Mouse (Mus musculus): Measurements from ENCODE around the gene Abcd2.

GRCm38 (mm10) chr15:91192223-91192598, 612 bp upstream of the Abcd2 start:
- TF ChIP-seq CTCF (IDR thresholded peaks at IDR 0.05; ENCODE audit: low read depth, low read length) (no peak), GATA2 (IDR thresholded peaks at IDR 0.05; ENCODE audit: borderline replicate concordance, low read depth, low read length) (no peak)
